Mouse (Mus musculus) stomach, postnatal 0 days (tissue): ENCODE measurements around the gene Bsg. TPM values are rescaled to one million over a fixed set of nuclear protein-coding genes. Genes with fewer than 3 reads are reported as not detected.

Source experiments
- ATAC-seq: fragments of 200-750 bp; cut with Nextera tagmentation; 2 replicates; pipeline ENCODE4 v1.8.0; 2017; ENCODE audit not compliant: low FRiP score, low TSS enrichment
- DNase-seq: peaks from one replicate; pipeline ENCODE4 v3.0.0-alpha.2; 2016; ENCODE audit warnings: low spot score
- H3K27ac ChIP-seq: fragments of 300-500 bp; sonication (generic); replicated peaks from 2 replicates; pipeline ENCODE4 v1.5.1; 2014; ENCODE audit warnings: mild to moderate bottlenecking, control low read depth
- H3K27me3 ChIP-seq: fragments of 300-500 bp; sonication (generic); 2 replicates; pipeline ENCODE4 v1.6.1; 2014; ENCODE audit warnings: low read length; ENCODE audit not compliant: control insufficient read depth, insufficient read depth
- H3K36me3 ChIP-seq: fragments of 300-500 bp; sonication (generic); 2 replicates; pipeline ENCODE4 v1.6.1; 2014; ENCODE audit warnings: low read length, mixed read lengths; ENCODE audit not compliant: control insufficient read depth, insufficient read depth
- H3K4me1 ChIP-seq: fragments of 300-500 bp; sonication (generic); replicated peaks from 2 replicates; pipeline ENCODE4 v1.6.1; 2014; ENCODE audit warnings: antibody characterized with exemption; ENCODE audit not compliant: control insufficient read depth, insufficient read depth
- H3K4me2 ChIP-seq: fragments of 300-500 bp; sonication (generic); replicated peaks from 2 replicates; pipeline ENCODE4 v1.6.1; 2014; ENCODE audit warnings: low read depth, mild to moderate bottlenecking, control low read depth, moderate library complexity
- H3K4me3 ChIP-seq: fragments of 300-500 bp; sonication (generic); 2 replicates; pipeline ENCODE4 v1.5.1; 2014; ENCODE audit warnings: low read depth, low read length, control low read depth
- H3K9ac ChIP-seq: fragments of 300-500 bp; sonication (generic); 2 replicates; pipeline ENCODE4 v1.6.1; 2014; ENCODE audit warnings: mild to moderate bottlenecking, low read length, control low read depth, mixed read lengths
- H3K9me3 ChIP-seq: fragments of 300-500 bp; sonication (generic); 2 replicates; pipeline ENCODE4 v1.6.1; 2016; ENCODE audit warnings: low read length; ENCODE audit not compliant: control insufficient read depth
- CTCF ChIP-seq: IDR thresholded peaks from 2 replicates; pipeline ENCODE4 v1.5.1; 2016; ENCODE audit warnings: antibody characterized with exemption, low read depth, mild to moderate bottlenecking, moderate library complexity
- EP300 ChIP-seq: optimal IDR thresholded peaks from 2 replicates; pipeline ENCODE3; 2016; ENCODE audit warnings: antibody characterized with exemption
- WGBS: fragments of 180-500 bp; shearing (Covaris S2); extraction: QIAGEN DNeasy Blood & Tissue Kit; methylation state at CpG from one replicate; pipeline ENCODE4 v1.1.7; 2014; 5-methylcytosine and 5-hydroxymethylcytosine counted together
- polyA plus RNA-seq: library from polyadenylated mRNA; unstranded; fragments of >200 nt; fragmentation: Nextera tagmentation; extraction: Ambion mirVana; gene quantifications from 2 replicates; pipeline ENCODE4 v1.2.1, GENCODE M21; 2015

The Bsg gene
- polyA plus RNA-seq, 1 experiment from 2014 or later, result 1,012 TPM

GRCm38 (mm10) chr10:79760603-79761143, 56.4 kb downstream of the Bsg start:
- Histone ChIP-seq H3K9me3 (no peaks in the 10 kb centered on the region), H3K9ac (no peak overlapping the region), H3K4me1 (peaks cover 3% of the 10 kb centered on the region), H3K4me2 (no peak overlapping the region), H3K36me3 (peaks cover 30% of the 10 kb centered on the region), H3K27ac (no peak overlapping the region), H3K4me3 (no peak overlapping the region), H3K27me3 (no peaks in the 10 kb centered on the region)
- no peak for ATAC-seq
- TF ChIP-seq CTCF (no peak), EP300 (no peak)
- 94% methylated on average over 11 of the region's 11 CpGs for WGBS
- no peak for DNase-seq

Other genes with a start within 250 kb of the Bsg start
- gene Vmn2r83, start 235.8 kb upstream of the Bsg start, polyA plus RNA-seq, result not detected in 2 replicates
- 81.8 and 92.1 TPM in 2 replicates for gene Plpp2, start 170.7 kb upstream of the Bsg start, polyA plus RNA-seq
- 24.0 and 25.4 TPM in 2 replicates for gene Mier2, start 149.3 kb upstream of the Bsg start, polyA plus RNA-seq
- gene Theg, start 117.2 kb upstream of the Bsg start, polyA plus RNA-seq, result not detected in 2 replicates
- 0.02 and 0.07 TPM in 2 replicates for gene C2cd4c, start 90.5 kb upstream of the Bsg start, polyA plus RNA-seq
- 2.7 and 3.3 TPM in 2 replicates for gene Shc2, start 66.6 kb upstream of the Bsg start, polyA plus RNA-seq
- gene Odf3l2, start 58.8 kb upstream of the Bsg start, polyA plus RNA-seq, result not detected in 2 replicates
- 17.6 and 22.2 TPM in 2 replicates for gene Madcam1, start 39.9 kb upstream of the Bsg start, polyA plus RNA-seq
- gene Tpgs1, start 35.1 kb upstream of the Bsg start, polyA plus RNA-seq, result 50.3 and 51.0 TPM in 2 replicates
- 85.3 and 86.9 TPM in 2 replicates for gene Cdc34, start 22.3 kb upstream of the Bsg start, polyA plus RNA-seq
- gene Gzmm, start 15.5 kb upstream of the Bsg start, polyA plus RNA-seq, result 0.62 and 0.83 TPM in 2 replicates
- 0.28 and 0.38 TPM in 2 replicates for gene Hcn2, start 12.1 kb downstream of the Bsg start, polyA plus RNA-seq
- gene Polrmt, start 42.1 kb downstream of the Bsg start, polyA plus RNA-seq, result 16.5 and 20.6 TPM in 2 replicates
- 13.5 and 14.9 TPM in 2 replicates for gene Fgf22, start 50.6 kb downstream of the Bsg start, polyA plus RNA-seq
- 60.0 and 68.6 TPM in 2 replicates for gene Rnf126, start 62.5 kb downstream of the Bsg start, polyA plus RNA-seq
- gene Fstl3, start 72.8 kb downstream of the Bsg start, polyA plus RNA-seq, result 14.1 and 17.6 TPM in 2 replicates
- gene Prss57, start 86.5 kb downstream of the Bsg start, polyA plus RNA-seq, result 0.04 and 0.15 TPM in 2 replicates
- 27.8 and 29.1 TPM in 2 replicates for gene Palm, start 89.1 kb downstream of the Bsg start, polyA plus RNA-seq
- gene Misp, start 116.5 kb downstream of the Bsg start, polyA plus RNA-seq, result 57.6 and 58.0 TPM in 2 replicates
- gene Ptbp1, start 149.9 kb downstream of the Bsg start, polyA plus RNA-seq, result 99.3 and 103 TPM in 2 replicates
- gene Prtn3, start 170.0 kb downstream of the Bsg start, polyA plus RNA-seq, result 0.86 and 0.87 TPM in 2 replicates
- 5.5 and 7.0 TPM in 2 replicates for gene Plppr3, start 170.1 kb downstream of the Bsg start, polyA plus RNA-seq
- 0.30 and 0.55 TPM in 2 replicates for gene Elane, start 181.8 kb downstream of the Bsg start, polyA plus RNA-seq
- gene Cfd, start 186.4 kb downstream of the Bsg start, polyA plus RNA-seq, result not detected in 2 replicates
- gene Med16, start 204.4 kb downstream of the Bsg start, polyA plus RNA-seq, result 25.6 and 29.7 TPM in 2 replicates
- 8.9 and 18.0 TPM in 2 replicates for gene Gm26602, start 206.4 kb downstream of the Bsg start, polyA plus RNA-seq
- 0.79 and 0.99 TPM in 2 replicates for gene Kiss1r, start 212.5 kb downstream of the Bsg start, polyA plus RNA-seq
- 160 and 174 TPM in 2 replicates for gene R3hdm4, start 216.7 kb downstream of the Bsg start, polyA plus RNA-seq
- gene Arid3a, start 222.6 kb downstream of the Bsg start, polyA plus RNA-seq, result 3.2 and 3.5 TPM in 2 replicates